Mouse (Mus musculus): Measurements from ENCODE around the gene Igf1r.

- TF ChIP-seq CTCF (IDR thresholded peaks at IDR 0.05; ENCODE audit: control insufficient read depth, insufficient read depth, low read length) (no peak), POLR2A (IDR thresholded peaks at IDR 0.05; ENCODE audit: borderline replicate concordance, control insufficient read depth, low read depth, low read length) (no peak)
These were observed 144.6 kb downstream of the Igf1r start for GRCm38 (mm10) chr7:68097081-68097836.
